Mouse (Mus musculus) forebrain, embryonic 14.5 days (tissue): ENCODE measurements around the gene D17H6S53E. TPM values are rescaled to one million over a fixed set of nuclear protein-coding genes. Genes with fewer than 3 reads are reported as not detected.

Source experiments
- ATAC-seq: fragments of 200-750 bp; cut with Nextera tagmentation; 2 replicates; pipeline ENCODE4 v1.8.0; 2017; ENCODE audit warnings: mild to moderate bottlenecking, moderate library complexity
- DNase-seq: peaks from one replicate; pipeline ENCODE4 v3.0.0-alpha.2; 2015; ENCODE audit warnings: low spot score
- H3K27ac ChIP-seq: fragments of 300-500 bp; sonication (generic); 2 replicates; pipeline ENCODE4 v1.5.1; 2014; ENCODE audit warnings: low read depth, mild to moderate bottlenecking, control low read depth, low read length, moderate library complexity
- H3K27me3 ChIP-seq: fragments of 300-500 bp; sonication (generic); replicated peaks from 2 replicates; pipeline ENCODE4 v1.6.1; 2014; ENCODE audit warnings: low read length, control low read depth, mixed read lengths; ENCODE audit not compliant: control insufficient read depth, insufficient read depth
- H3K36me3 ChIP-seq: fragments of 300-500 bp; sonication (generic); 2 replicates; pipeline ENCODE4 v1.6.1; 2014; ENCODE audit warnings: low read length, control low read depth; ENCODE audit not compliant: control insufficient read depth, insufficient read depth
- H3K4me1 ChIP-seq: fragments of 300-500 bp; sonication (generic); 2 replicates; pipeline ENCODE4 v1.6.1; 2014; ENCODE audit warnings: antibody characterized with exemption, low read length, control low read depth; ENCODE audit not compliant: control insufficient read depth, insufficient read depth
- H3K4me2 ChIP-seq: fragments of 300-500 bp; sonication (generic); 2 replicates; pipeline ENCODE4 v1.6.1; 2014; ENCODE audit warnings: mild to moderate bottlenecking, control low read depth, low read length
- H3K4me3 ChIP-seq: fragments of 300-500 bp; sonication (generic); 2 replicates; pipeline ENCODE4 v1.5.1; 2014; ENCODE audit warnings: low read depth, low read length, control low read depth
- H3K9ac ChIP-seq: fragments of 300-500 bp; sonication (generic); 2 replicates; pipeline ENCODE4 v1.6.1; 2014; ENCODE audit warnings: mild to moderate bottlenecking, low read length, control low read depth, moderate library complexity
- H3K9me3 ChIP-seq: fragments of 300-500 bp; sonication (generic); replicated peaks from 2 replicates; pipeline ENCODE4 v1.6.1; 2016; ENCODE audit warnings: low read length, control low read depth, mixed read lengths; ENCODE audit not compliant: control insufficient read depth
- WGBS: fragments of 180-500 bp; shearing (Covaris S2); extraction: QIAGEN DNeasy Blood & Tissue Kit; methylation state at CpG from one replicate; pipeline ENCODE4 v1.1.7; 2014; 5-methylcytosine and 5-hydroxymethylcytosine counted together
- polyA plus RNA-seq: library from polyadenylated mRNA; unstranded; fragments of >200 nt; fragmentation: Nextera tagmentation; extraction: Ambion mirVana; gene quantifications from 2 replicates; pipeline ENCODE4 v1.2.1, GENCODE M21; 2014

D17H6S53E gene
- 5.2 and 5.5 TPM in 2 replicates for polyA plus RNA-seq

DNA sequence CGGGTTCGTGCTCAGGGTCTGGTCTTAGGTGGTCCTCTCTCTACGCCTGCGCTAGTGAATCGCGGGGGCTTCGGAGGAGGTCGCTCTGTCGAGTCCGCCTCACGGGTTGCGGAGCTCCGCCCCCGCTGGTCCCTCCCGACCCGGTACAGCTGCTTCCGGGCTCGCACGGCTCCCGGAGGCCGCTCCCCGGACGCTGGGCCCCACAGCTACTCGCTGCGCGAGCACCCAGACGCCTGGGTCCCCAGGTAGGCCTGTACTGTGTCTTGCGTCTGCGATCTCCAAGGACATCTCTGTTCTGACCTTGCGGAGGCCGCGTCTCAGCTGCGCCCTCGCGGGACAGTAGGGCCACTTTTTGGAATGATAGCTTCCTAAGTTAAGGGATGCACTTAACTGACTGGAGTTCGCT lies at the start of gene D17H6S53E:
Gene D17H6S53E, plus strand, starts transcription at position 168 of the 406 bp plus-strand sequence.
- ATAC-seq, result peak; percentile 47
- WGBS, result 1% methylated on average over 36 of the region's 36 CpGs

DNA sequence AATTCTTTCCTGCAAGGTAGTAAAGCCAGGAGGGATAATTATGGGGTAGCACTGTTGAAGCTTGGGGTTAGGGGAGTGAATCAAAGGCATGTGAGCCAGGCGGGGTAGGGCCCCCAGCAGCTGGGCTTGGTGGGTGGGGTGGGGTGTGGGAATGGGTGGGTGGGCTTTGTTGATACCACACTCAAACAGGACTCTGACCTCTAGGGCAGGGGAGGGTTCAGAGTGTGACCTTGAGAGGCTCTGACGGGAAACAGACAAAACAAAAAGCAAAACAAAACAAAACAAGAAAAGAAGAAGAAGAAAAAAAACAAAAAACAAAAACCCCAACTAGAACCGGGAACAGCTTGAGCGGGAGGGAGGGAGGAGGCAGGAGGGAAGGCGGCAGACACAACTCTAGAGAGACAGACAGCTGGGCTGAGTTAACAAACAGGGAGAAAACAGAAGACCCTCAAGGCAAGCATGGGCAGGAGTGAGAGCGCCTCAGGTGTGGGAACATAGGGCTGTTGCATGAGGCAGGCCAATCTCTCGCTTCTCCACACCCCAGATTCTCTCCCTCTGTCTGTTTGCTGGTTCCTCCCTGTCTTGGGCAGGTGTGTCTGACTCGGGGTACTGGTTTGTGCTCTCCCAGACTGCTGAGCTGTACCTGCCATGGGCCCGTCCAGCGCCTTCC lies 49.5 kb upstream of the D17H6S53E start, which contains the start of gene Ly6g6e:
Gene Ly6g6e, plus strand, starts transcription at position 396 of the 670 bp plus-strand sequence.
- DNase-seq, result peak; percentile 70

More for the DNA sequence above, at the start of gene D17H6S53E:
- peak within 1 kb of the TSS; percentile 49 for H3K4me3 ChIP-seq
- no peaks in the 10 kb centered on the region for H3K9me3 ChIP-seq
- H3K4me2 ChIP-seq, result peak within 1 kb of the TSS; percentile 62
- peak; percentile 78 for DNase-seq
- peak within 1 kb of the TSS; percentile 84 for H3K9ac ChIP-seq
- H3K4me1 ChIP-seq, result peaks cover 7% of the 10 kb centered on the region; the same call in 1 of the 2 replicates
- peak within 1 kb of the TSS; percentile 45 for H3K27ac ChIP-seq
- no peaks in the 10 kb centered on the region for H3K27me3 ChIP-seq
- peaks cover 26% of the 10 kb centered on the region for H3K36me3 ChIP-seq

DNA sequence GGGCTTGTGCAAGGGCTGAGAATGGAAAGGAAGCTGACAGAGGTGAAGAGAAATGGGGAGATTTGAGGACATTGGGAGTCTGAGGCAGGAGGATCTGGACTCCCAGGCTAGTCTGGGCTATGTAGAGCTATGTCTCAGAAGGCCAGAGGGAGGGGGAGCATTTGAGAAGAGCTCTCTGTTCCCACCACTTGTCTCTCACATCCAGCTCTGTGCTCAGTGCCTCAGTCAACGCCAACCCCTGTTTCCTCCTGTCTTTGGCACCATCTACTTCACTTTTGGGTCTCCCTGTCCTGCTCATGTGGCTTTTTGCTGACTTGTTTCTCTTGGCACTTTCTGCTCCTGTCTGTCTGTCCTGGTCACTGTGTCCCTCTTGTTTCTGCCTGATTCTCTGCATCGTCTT lies 48.9 kb upstream of the D17H6S53E start:
- Histone ChIP-seq H3K36me3 (no peaks in the 10 kb centered on the region), H3K9me3 (no peaks in the 10 kb centered on the region), H3K27ac (0 out of 2 replicates have a peak overlapping the region, but pooled peaks have one; percentile 52), H3K4me3 (peak overlapping the region; percentile 4; the same call in 1 of the 2 replicates), H3K27me3 (no peaks in the 10 kb centered on the region), H3K4me1 (peaks cover 11% of the 10 kb centered on the region; the same call in 1 of the 2 replicates), H3K4me2 (peak overlapping the region; percentile 35), H3K9ac (peak overlapping the region; percentile 41; the same call in 1 of the 2 replicates)
- WGBS, result 38% methylated on average over 2 of the region's 2 CpGs
- ATAC-seq (peak; percentile 67), DNase-seq (no peak)

More for the DNA sequence above, 49.5 kb upstream of the D17H6S53E start, which contains the start of gene Ly6g6e:
- H3K36me3 ChIP-seq, result no peaks in the 10 kb centered on the region
- H3K9me3 ChIP-seq, result no peaks in the 10 kb centered on the region
- H3K4me1 ChIP-seq, result peaks cover 11% of the 10 kb centered on the region; the same call in 1 of the 2 replicates
- peak within 1 kb of the TSS; percentile 4; the same call in 1 of the 2 replicates for H3K4me3 ChIP-seq
- 30% methylated on average over 10 of the region's 10 CpGs for WGBS
- H3K27ac ChIP-seq, result peak within 1 kb of the TSS; percentile 52; the same call in 1 of the 2 replicates
- H3K9ac ChIP-seq, result peak within 1 kb of the TSS; percentile 41; the same call in 1 of the 2 replicates
- ATAC-seq, result peak; percentile 84
- no peaks in the 10 kb centered on the region for H3K27me3 ChIP-seq
- peak within 1 kb of the TSS; percentile 35 for H3K4me2 ChIP-seq

DNA sequence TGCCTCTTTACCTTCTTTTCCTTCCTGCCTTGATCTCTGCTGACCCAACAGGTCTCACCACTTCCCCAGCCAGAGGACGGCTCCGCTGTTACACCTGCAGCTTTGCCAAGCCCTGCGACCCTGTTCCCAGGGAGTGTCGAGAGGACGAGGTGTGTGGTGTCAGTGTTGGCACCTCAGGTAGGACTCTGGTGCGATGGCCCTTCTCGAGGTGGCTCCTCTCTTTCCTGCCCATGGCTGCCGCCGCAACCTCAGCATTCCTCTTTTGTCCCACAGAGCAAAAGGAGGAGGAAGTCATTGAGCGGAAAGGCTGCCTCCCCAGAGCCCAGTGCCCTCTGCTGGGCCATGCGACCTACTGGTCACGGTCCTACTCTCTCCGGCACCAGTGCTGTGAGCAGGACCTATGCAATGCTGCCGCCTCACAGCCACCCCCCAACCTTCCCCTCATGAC lies 48.4 kb upstream of the D17H6S53E start, which contains the start of gene Ly6g6d:
Gene Ly6g6d, minus strand, starts transcription at position 280 of the 448 bp plus-strand sequence.
- ATAC-seq (no peak), DNase-seq (peak; percentile 26)
- Histone ChIP-seq H3K4me1 (peaks cover 11% of the 10 kb centered on the region; the same call in 1 of the 2 replicates), H3K4me2 (peak within 1 kb of the TSS; percentile 35), H3K27ac (peak within 1 kb of the TSS; percentile 52; the same call in 1 of the 2 replicates), H3K9me3 (no peaks in the 10 kb centered on the region), H3K36me3 (no peaks in the 10 kb centered on the region), H3K9ac (peak within 1 kb of the TSS; percentile 41; the same call in 1 of the 2 replicates), H3K27me3 (no peaks in the 10 kb centered on the region), H3K4me3 (peak within 1 kb of the TSS; percentile 4; the same call in 1 of the 2 replicates)
- WGBS, result 12% methylated on average over 14 of the region's 14 CpGs

DNA sequence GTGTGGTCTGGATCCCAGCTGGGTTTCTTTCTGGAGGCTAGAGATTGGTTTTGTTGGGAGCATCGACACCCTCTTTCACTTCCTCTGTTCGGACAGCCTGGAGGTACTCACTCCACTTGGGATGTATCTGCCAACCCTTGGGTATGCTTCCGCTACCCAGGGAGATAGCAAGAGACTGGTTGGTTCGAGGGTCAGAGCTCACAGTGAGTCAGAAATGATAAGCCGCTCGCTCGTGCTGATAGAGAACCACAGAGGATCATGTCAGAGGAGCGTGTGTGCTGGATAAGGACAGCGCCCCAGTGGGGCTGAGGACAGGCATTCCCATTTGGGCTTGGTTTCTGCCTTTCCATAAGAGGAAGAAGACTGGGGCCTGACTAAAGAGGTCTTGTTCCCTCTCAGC lies 46.4 kb upstream of the D17H6S53E start:
- Histone ChIP-seq H3K36me3 (no peaks in the 10 kb centered on the region), H3K4me1 (peaks cover 11% of the 10 kb centered on the region; the same call in 1 of the 2 replicates), H3K9me3 (no peaks in the 10 kb centered on the region), H3K9ac (no peak overlapping the region), H3K27ac (no peak overlapping the region), H3K4me2 (no peak overlapping the region), H3K4me3 (no peak overlapping the region), H3K27me3 (no peaks in the 10 kb centered on the region)
- no peak for DNase-seq
- no peak for ATAC-seq
- 70% methylated on average over 9 of the region's 9 CpGs for WGBS

DNA sequence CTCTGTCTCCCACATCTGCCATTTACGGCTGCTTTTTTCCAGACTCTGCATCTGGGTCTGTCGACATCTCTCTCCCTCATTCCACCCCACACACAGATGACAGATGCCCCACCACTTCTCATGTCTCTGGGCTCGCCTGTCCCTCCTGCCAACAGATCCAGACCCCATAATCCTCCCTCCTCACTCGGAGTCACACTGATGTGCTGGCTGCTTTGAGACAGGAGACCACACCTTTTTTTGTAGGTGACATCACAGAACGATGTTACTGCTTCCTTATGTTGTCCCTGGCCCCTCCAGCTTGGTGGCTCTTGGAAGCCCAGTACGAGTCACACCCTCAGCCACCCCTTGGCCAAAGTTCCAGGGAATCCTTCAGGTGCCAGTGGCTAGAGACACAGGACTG lies 45.9 kb upstream of the D17H6S53E start:
- no peak for DNase-seq
- H3K4me1 ChIP-seq, result peaks cover 11% of the 10 kb centered on the region; the same call in 1 of the 2 replicates
- 69% methylated on average over 6 of the region's 6 CpGs for WGBS
- no peak overlapping the region for H3K4me3 ChIP-seq
- H3K36me3 ChIP-seq, result no peaks in the 10 kb centered on the region
- ATAC-seq, result no peak
- no peak overlapping the region for H3K4me2 ChIP-seq
- no peaks in the 10 kb centered on the region for H3K27me3 ChIP-seq
- H3K27ac ChIP-seq, result no peak overlapping the region
- H3K9me3 ChIP-seq, result no peaks in the 10 kb centered on the region
- no peak overlapping the region for H3K9ac ChIP-seq

DNA sequence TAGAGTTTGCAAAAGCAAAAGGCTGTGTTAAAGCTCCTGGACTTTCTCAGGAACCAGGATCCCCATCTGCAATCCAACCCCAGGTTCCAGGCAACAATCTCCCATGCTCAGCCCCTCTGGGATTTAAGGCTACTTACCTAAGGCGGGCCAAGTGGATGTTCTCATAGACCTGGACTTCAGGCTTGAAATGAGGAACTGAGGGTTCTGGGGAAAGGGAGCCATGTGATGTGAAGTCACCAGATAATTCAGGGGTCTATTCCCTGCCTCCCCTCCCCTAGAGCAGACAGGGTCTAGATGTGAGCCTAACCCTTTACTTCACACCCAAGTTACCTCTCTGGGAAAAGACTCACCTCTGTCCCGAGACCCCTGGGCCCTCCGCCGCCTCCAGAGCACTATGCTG lies 45.5 kb upstream of the D17H6S53E start:
- no peak for ATAC-seq
- no peak overlapping the region for H3K4me3 ChIP-seq
- no peak overlapping the region for H3K27ac ChIP-seq
- no peaks in the 10 kb centered on the region for H3K27me3 ChIP-seq
- no peak for DNase-seq
- H3K9ac ChIP-seq, result no peak overlapping the region
- no peaks in the 10 kb centered on the region for H3K36me3 ChIP-seq
- no peaks in the 10 kb centered on the region for H3K9me3 ChIP-seq
- H3K4me2 ChIP-seq, result no peak overlapping the region
- 90% methylated on average over 4 of the region's 4 CpGs for WGBS
- peaks cover 11% of the 10 kb centered on the region; the same call in 1 of the 2 replicates for H3K4me1 ChIP-seq

DNA sequence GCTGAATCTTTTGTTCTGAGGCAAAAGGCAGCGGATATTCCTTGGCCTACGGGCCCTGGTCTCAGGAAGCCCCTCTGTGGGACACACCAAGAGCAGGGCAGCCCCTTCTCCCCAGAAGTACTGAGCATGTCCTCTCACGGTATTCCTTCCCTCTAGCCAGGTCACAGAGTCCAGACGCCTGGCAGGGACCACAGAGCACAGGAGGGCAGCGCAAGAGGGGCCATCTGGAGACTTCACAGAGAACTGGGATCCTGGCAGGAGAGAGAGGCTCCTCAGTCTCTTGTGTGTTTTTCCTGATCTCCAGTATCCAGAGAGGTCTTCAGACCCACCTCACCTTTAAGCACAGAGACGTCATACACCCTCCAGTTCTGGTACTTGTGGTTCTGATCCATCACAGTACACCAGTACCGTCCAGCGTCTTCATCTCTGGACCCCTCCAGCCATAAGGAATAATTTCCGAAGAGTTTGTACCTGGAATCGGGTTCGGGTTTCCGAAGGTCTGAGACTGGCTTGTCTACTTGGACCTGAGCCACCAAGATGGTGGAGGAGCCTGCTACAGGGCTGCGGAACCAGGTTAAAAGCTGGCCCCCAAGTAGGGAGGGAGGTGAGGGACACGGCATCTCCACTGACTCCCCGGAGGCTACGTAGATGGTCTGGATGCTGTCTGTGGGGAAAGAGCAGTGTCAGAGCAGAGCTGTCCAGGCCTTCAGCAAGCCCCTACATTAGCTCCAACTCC lies 43.2 kb upstream of the D17H6S53E start:
- Histone ChIP-seq H3K36me3 (no peaks in the 10 kb centered on the region), H3K9me3 (no peaks in the 10 kb centered on the region), H3K27ac (no peak overlapping the region), H3K4me1 (peaks cover under 1% of the 10 kb centered on the region; the same call in 1 of the 2 replicates), H3K4me3 (no peak overlapping the region), H3K4me2 (no peak overlapping the region), H3K27me3 (no peaks in the 10 kb centered on the region), H3K9ac (no peak overlapping the region)
- WGBS, result 87% methylated on average over 16 of the region's 16 CpGs
- DNase-seq (no peak), ATAC-seq (no peak)
